Mouse (Mus musculus): ENCODE results near the gene Dvl1. TPM values are rescaled to one million over a fixed set of nuclear protein-coding genes. Genes with fewer than 3 reads are reported as not detected.
A peak's percentile ranks its signal among the peaks of the same experiment; 100 is the strongest.

Gene Dvl1
- total RNA-seq, 2 experiments from 2014 or later = 70.6 to 74.2 TPM

DNA sequence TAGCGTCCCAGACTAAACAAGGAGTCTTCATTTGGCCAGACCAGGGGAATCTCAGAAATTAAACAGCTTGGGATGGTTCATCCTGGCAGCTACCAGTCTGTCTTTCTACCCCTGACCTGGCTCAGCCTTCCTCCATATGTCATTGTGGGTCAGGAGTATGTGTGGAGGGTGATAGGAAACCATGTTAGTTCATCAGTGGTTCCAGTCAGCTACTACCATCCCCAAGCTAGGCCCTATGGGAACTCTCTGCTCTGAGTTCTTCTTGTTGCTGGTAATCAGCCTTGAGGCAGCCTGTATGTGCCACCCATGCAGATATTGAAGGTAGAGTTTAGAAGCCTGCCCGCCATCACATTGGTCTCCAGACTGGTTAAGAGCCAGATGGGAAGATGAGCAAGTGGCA lies 51.1 kb downstream of the Dvl1 start:
- intact Hi-C loops (cut with DNase I) = no loop called here
- DNase-seq (ENCODE audit: extremely low spot score in 1 of 2, low spot score in 2 of 2) = no peak

- intact Hi-C loops (cut with DNase I) = no loop called here
- DNase-seq (ENCODE audit: extremely low spot score in 1 of 2, low spot score in 2 of 2) = no peak
Measured at GRCm38 (mm10) chr4:155899355-155899754, 52.2 kb downstream of the Dvl1 start.

- DNase-seq (ENCODE audit: extremely low spot score in 1 of 2, low spot score in 2 of 2) = peak in 1 of 2 experiments; percentile 82
- intact Hi-C loops (cut with DNase I) = no loop called here
Measured at GRCm38 (mm10) chr4:155901205-155901604, 54.0 kb downstream of the Dvl1 start.

GRCm38 (mm10) chr4:155903246-155903645 lies 56.0 kb downstream of the Dvl1 start:
- DNase-seq (ENCODE audit: extremely low spot score in 1 of 2, low spot score in 2 of 2) = peak in 1 of 2 experiments; percentile 34
- intact Hi-C loops (cut with DNase I) = loop anchor here (2.0 kb wide), 1 partner anchor 40 kb away; the partner anchor contains the start of gene Ube2j2

GRCm38 (mm10) chr4:155904318-155905102 lies 57.3 kb downstream of the Dvl1 start:
- intact Hi-C loops (cut with DNase I) = no loop called here
- DNase-seq (ENCODE audit: extremely low spot score in 1 of 2, low spot score in 2 of 2) = peak in 1 of 2 experiments; percentile 71

DNA sequence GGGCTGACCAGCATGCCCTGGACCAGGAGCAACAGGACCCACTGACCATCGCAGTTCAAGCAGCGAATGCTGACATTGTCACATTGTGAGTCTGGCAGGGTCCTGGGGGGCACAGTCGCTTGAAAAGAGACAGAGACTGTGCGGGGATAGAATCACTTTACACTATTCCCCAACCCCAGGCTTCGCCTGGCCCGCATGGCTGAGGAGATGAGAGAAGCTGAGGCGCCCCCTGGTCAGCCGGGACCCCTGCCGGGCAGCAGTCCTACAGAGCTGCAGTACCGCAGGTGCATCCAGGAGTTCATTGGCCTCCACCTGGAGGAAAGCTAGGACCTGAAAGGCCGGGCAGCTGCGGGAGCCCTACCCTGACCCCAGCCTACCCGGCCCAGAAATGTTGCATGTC lies 58.4 kb downstream of the Dvl1 start:
- intact Hi-C loops (cut with DNase I) = no loop called here
- DNase-seq (ENCODE audit: extremely low spot score in 1 of 2, low spot score in 2 of 2) = peak in 1 of 2 experiments; percentile 24

DNA sequence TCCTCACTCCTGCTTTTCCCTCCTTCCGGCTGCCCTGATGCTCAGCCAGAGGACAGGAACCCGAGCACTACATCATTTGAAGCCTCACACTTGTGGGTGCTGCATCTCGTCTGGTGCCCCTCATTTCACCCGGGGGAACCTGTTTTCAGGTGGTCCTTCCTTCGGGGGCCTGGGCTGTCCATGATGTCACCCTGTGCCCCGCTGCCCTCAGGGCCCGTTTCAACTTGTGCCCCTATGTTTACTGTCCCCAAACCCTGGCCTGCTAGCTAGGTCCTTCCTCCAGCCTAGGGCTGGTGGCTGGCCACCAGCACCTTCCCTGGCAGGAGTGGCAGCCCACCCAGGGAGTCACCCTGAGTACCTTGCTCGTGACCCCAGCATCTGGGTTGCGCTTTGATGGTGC lies 58.9 kb downstream of the Dvl1 start:
- peak in 1 of 2 experiments; percentile 20 for DNase-seq (ENCODE audit: extremely low spot score in 1 of 2, low spot score in 2 of 2)

GRCm38 (mm10) chr4:155907003-155907402 lies 59.8 kb downstream of the Dvl1 start:
- intact Hi-C loops (cut with DNase I) = no loop called here
- peak in 1 of 2 experiments; percentile 23 for DNase-seq (ENCODE audit: extremely low spot score in 1 of 2, low spot score in 2 of 2)

More for the DNA sequence above, 58.9 kb downstream of the Dvl1 start:
- intact Hi-C loops (cut with DNase I) = no loop called here

DNA sequence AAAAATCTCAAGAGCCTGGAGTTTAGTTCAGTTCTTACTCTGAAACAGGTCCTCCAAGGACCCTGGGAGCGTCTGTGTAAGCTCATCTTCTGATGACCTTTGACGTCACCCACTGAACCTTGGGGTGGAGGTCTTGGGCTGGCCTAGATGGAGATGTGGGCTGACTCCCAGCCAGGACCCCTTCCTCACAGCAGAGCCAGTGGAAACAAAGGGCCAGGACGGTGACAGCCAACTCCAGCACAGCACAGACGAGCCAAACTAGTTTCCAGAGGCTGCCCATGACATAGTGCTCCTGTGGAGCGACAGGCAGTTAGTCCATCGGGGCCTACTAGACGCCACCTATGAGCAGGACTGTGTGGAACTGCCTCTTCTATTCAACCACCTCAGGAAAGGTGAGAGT lies 61.1 kb downstream of the Dvl1 start:
- DNase-seq (ENCODE audit: extremely low spot score in 1 of 2, low spot score in 2 of 2) = peak; percentile 1 to 25
- intact Hi-C loops (cut with DNase I) = no loop called here

GRCm38 (mm10) chr4:155908751-155909150 lies 61.5 kb downstream of the Dvl1 start:
- DNase-seq (ENCODE audit: extremely low spot score in 1 of 2, low spot score in 2 of 2) = peak in 1 of 2 experiments; percentile 17

More at GRCm38 (mm10) chr4:155908751-155909150, 61.5 kb downstream of the Dvl1 start:
- intact Hi-C loops (cut with DNase I) = no loop called here

Other genes with a start within 250 kb of the Dvl1 start
- gene Slc35e2, start 246.0 kb upstream of the Dvl1 start, total RNA-seq (2021) = 10 to 100 TPM; 44.1 to 45.2 TPM
- gene Cdk11b, start 222.5 kb upstream of the Dvl1 start, total RNA-seq (2021) = 10 to 100 TPM; 42.0 to 51.4 TPM
- gene Gm10563, start 202.0 kb upstream of the Dvl1 start, total RNA-seq (2021) = not detected
- 1 to 10 TPM; 2.1 to 2.2 TPM for gene Mmp23, start 194.0 kb upstream of the Dvl1 start, total RNA-seq (2021)
- gene Mib2, start 178.2 kb upstream of the Dvl1 start, total RNA-seq (2021) = 100 to 1,000 TPM in 1 of 2 experiments, 10 to 100 TPM in 1; 98.4 to 100 TPM
- gene Fndc10, start 153.1 kb upstream of the Dvl1 start, total RNA-seq (2021) = 10 to 100 TPM; 20.2 to 22.2 TPM
- gene Ssu72, start 142.6 kb upstream of the Dvl1 start, total RNA-seq (2021) = 10 to 100 TPM; 82.3 to 85.4 TPM
- 10 to 100 TPM; 63.6 to 68.8 TPM for gene Tmem240, start 112.6 kb upstream of the Dvl1 start, total RNA-seq (2021)
- 10 to 100 TPM; 56.0 to 57.9 TPM for gene Atad3a, start 86.3 kb upstream of the Dvl1 start, total RNA-seq (2021)
- gene Vwa1, start 72.7 kb upstream of the Dvl1 start, total RNA-seq (2021) = 10 to 100 TPM; 14.6 to 19.3 TPM
- 1 to 10 TPM; 3.0 to 5.4 TPM for gene Tmem88b, start 61.5 kb upstream of the Dvl1 start, total RNA-seq (2021)
- not detected for gene Ankrd65, start 57.0 kb upstream of the Dvl1 start, total RNA-seq (2021)
- gene Mrpl20, start 44.5 kb upstream of the Dvl1 start, total RNA-seq (2021) = 100 to 1,000 TPM; 103 to 111 TPM
- gene Ccnl2, start 34.9 kb upstream of the Dvl1 start, total RNA-seq (2021) = 10 to 100 TPM; 68.7 to 71.2 TPM
- gene Aurkaip1, start 16.1 kb upstream of the Dvl1 start, total RNA-seq (2021) = 10 to 100 TPM; 81.6 to 82.6 TPM
- 10 to 100 TPM; 10.6 to 14.1 TPM for gene Mxra8, start 7.7 kb upstream of the Dvl1 start, total RNA-seq (2021)
- under 1 TPM; 0.13 to 0.22 TPM for gene Tas1r3, start 16.0 kb downstream of the Dvl1 start, total RNA-seq (2021)
- gene Cptp, start 22.0 kb downstream of the Dvl1 start, total RNA-seq (2021) = 10 to 100 TPM; 29.6 to 30.8 TPM
- 10 to 100 TPM; 38.3 to 39.8 TPM for gene Ints11, start 22.1 kb downstream of the Dvl1 start, total RNA-seq (2021)
- 10 to 100 TPM; 66.0 to 71.2 TPM for gene Pusl1, start 44.4 kb downstream of the Dvl1 start, total RNA-seq (2021)
- gene Acap3, start 44.4 kb downstream of the Dvl1 start, total RNA-seq (2021) = 100 to 1,000 TPM; 144 to 146 TPM
- 10 to 100 TPM; 84.9 to 93.8 TPM for gene Ube2j2, start 96.4 kb downstream of the Dvl1 start, total RNA-seq (2021)
- 10 to 100 TPM; 19.2 to 20.9 TPM for gene C1qtnf12, start 114.9 kb downstream of the Dvl1 start, total RNA-seq (2021)
- gene B3galt6, start 145.2 kb downstream of the Dvl1 start, total RNA-seq (2021) = 10 to 100 TPM; 11.4 to 11.8 TPM
- 100 to 1,000 TPM; 136 to 139 TPM for gene Sdf4, start 145.5 kb downstream of the Dvl1 start, total RNA-seq (2021)
- 1 to 10 TPM in 1 of 2 experiments, under 1 TPM in 1; 0.32 to 1.4 TPM for gene Tnfrsf4, start 166.4 kb downstream of the Dvl1 start, total RNA-seq (2021)
- gene Tnfrsf18, start 178.8 kb downstream of the Dvl1 start, total RNA-seq (2021) = not detected
- gene Ttll10, start 212.0 kb downstream of the Dvl1 start, total RNA-seq (2021) = not detected